Mouse (Mus musculus): ENCODE measurements around the gene Ngp. TPM values are rescaled to one million over a fixed set of nuclear protein-coding genes. Genes with fewer than 3 reads are reported as not detected.

Gene Ngp
- polyA plus RNA-seq, 1 experiment = 0.02 TPM

DNA sequence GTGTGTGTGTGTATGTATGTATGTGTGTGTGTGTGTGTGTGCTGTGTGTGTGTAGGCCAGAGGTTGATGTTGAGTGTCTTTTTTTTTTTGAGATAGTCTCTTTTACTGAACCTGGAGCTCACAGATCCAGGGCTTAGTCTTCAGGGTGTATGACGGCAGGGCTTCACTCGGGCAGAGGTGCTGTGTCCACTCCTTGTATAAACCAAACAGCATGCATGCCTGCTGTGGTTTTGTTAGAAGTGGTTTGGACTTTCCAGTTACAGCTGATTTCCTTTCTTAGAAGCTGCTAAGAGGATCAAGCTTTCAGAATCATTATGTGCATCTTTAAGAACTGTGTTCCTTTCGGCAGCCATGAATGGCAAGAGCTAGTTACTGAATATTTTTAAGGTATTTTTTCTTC, 38.4 kb downstream of the Ngp start:
- Histone ChIP-seq H3K79me2 (ENCODE audit: control insufficient read depth, insufficient read depth) (no peaks in the 10 kb centered on the region), H3K4me3 (ENCODE audit: insufficient read depth, poor library complexity, severe bottlenecking) (no peak overlapping the region), H3ac (ENCODE audit: control insufficient read depth, insufficient read length, low read depth) (no peak overlapping the region), H3K36me3 (ENCODE audit: control insufficient read depth, insufficient read depth) (no peaks in the 10 kb centered on the region), H3K79me3 (ENCODE audit: low read depth) (no peaks in the 10 kb centered on the region), H3K27me3 (ENCODE audit: control insufficient read depth, insufficient read depth, insufficient read length) (no peaks in the 10 kb centered on the region)
- TF ChIP-seq FOSL1 (IDR thresholded peaks at IDR 0.05; ENCODE audit: insufficient read depth, low read length, poor library complexity, severe bottlenecking) = no peak
- TF ChIP-seq MYOD1 (IDR thresholded peaks at IDR 0.05; ENCODE audit: control insufficient read depth, insufficient read length, low read depth) = no peak
- no peak for TF ChIP-seq CEBPB (IDR thresholded peaks at IDR 0.05; ENCODE audit: low read depth)
- TF ChIP-seq MYOG (IDR thresholded peaks at IDR 0.05; ENCODE audit: control insufficient read depth, extremely low read depth, insufficient read length) = no peak
- TF ChIP-seq MAX (IDR thresholded peaks at IDR 0.05) = no peak
- no peak for TF ChIP-seq CTCF (IDR thresholded peaks at IDR 0.05; ENCODE audit: control insufficient read depth, insufficient read depth, insufficient read length)
- TF ChIP-seq USF1 (IDR thresholded peaks at IDR 0.05; ENCODE audit: low read depth) = no peak

DNA sequence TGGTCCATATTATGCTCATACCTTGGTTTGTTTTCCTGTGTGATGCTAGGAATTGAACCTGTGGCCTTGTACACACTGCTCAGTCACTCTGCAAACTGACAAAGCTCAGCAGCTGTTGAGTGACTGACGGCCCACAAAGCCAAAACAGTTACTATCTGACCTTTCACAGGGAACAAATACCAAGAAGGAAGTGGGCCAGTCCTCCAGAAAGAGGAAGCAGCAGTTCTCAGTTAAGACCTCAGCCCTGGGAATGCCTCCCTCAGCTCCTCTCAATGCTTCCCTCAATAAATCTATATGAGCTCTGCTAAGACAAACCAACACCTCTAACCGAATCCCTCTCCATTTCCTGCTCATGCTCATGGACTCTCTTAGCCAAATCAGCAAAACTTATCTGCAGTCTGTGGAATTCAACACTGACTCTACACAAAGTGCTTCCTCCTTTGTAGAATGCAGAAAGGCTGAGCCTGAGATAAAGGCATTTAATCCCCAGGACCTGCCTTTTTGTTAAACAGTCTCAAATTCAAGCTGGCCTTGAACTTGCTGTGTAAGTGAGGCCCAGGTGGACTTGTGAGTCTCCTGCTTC, 39.7 kb downstream of the Ngp start:
- H3K79me3 ChIP-seq (ENCODE audit: low read depth) = no peaks in the 10 kb centered on the region
- no peaks in the 10 kb centered on the region for H3K79me2 ChIP-seq (ENCODE audit: control insufficient read depth, insufficient read depth)
- H3K27me3 ChIP-seq (ENCODE audit: control insufficient read depth, insufficient read depth, insufficient read length) = no peaks in the 10 kb centered on the region
- no peaks in the 10 kb centered on the region for H3K36me3 ChIP-seq (ENCODE audit: control insufficient read depth, insufficient read depth)
- no peak for TF ChIP-seq USF1 (IDR thresholded peaks at IDR 0.05; ENCODE audit: low read depth)
- TF ChIP-seq MAX (IDR thresholded peaks at IDR 0.05) = no peak
- TF ChIP-seq MYOG (IDR thresholded peaks at IDR 0.05; ENCODE audit: control insufficient read depth, extremely low read depth, insufficient read length) = no peak
- TF ChIP-seq CTCF (IDR thresholded peaks at IDR 0.05; ENCODE audit: control insufficient read depth, insufficient read depth, insufficient read length) = no peak
- no peak for TF ChIP-seq MYOD1 (IDR thresholded peaks at IDR 0.05; ENCODE audit: control insufficient read depth, insufficient read length, low read depth)
- TF ChIP-seq CEBPB (IDR thresholded peaks at IDR 0.05; ENCODE audit: low read depth) = no peak
- TF ChIP-seq FOSL1 (IDR thresholded peaks at IDR 0.05; ENCODE audit: insufficient read depth, low read length, poor library complexity, severe bottlenecking) = no peak
- no peak overlapping the region for H3K4me3 ChIP-seq (ENCODE audit: insufficient read depth, poor library complexity, severe bottlenecking)
- no peak overlapping the region for H3ac ChIP-seq (ENCODE audit: control insufficient read depth, insufficient read length, low read depth)

DNA sequence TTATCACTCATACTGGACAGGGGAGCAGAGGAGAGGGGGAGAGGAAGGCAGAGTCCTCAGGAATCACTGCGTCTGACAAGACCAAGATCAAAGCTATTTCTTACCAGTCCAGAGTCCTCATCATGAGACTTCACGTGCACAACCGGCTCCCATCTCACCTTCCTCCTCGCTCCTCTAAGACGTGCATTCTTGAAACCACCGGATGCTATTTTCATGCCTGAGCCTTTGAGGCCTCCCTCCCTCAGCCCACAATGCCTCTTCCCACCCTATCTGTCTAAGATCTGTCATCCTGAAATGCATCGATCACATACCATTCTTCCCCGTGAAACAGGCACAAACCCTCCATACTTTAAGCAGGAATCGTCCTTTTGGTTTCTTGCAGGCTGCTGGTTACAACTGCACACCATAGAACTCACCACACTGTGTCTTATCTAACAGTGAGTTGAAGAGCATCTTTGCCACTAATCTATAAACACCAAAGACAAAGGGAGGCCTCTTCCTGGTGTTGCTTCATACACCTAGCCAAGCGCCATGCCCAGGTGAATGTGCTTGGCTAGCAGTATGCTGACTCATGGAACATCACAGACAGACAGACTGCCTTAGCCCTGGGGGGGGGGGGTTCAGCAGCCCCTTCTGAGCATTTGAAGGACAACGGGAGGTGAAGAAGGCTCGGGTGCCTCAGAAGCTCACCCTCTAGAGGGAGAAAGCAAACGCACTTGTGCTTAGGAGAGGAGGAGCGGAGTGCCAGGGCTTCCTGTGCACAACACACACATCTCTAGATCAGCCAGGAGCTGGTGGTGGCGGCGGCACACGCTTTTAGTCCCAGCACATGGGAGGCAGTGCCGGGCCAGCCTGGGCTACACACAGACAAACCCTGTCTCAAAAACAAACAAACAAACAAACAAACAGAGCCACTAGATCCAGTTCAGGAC, 41.6 kb downstream of the Ngp start:
- H3K4me3 ChIP-seq (ENCODE audit: insufficient read depth, poor library complexity, severe bottlenecking) = no peak overlapping the region
- no peak overlapping the region for H3ac ChIP-seq (ENCODE audit: control insufficient read depth, insufficient read length, low read depth)
- no peaks in the 10 kb centered on the region for H3K36me3 ChIP-seq (ENCODE audit: control insufficient read depth, insufficient read depth)
- H3K79me3 ChIP-seq (ENCODE audit: low read depth) = no peaks in the 10 kb centered on the region
- no peaks in the 10 kb centered on the region for H3K79me2 ChIP-seq (ENCODE audit: control insufficient read depth, insufficient read depth)
- TF ChIP-seq CTCF (IDR thresholded peaks at IDR 0.05; ENCODE audit: control insufficient read depth, insufficient read depth, insufficient read length) = no peak
- TF ChIP-seq USF1 (IDR thresholded peaks at IDR 0.05; ENCODE audit: low read depth) = no peak
- no peak for TF ChIP-seq MYOD1 (IDR thresholded peaks at IDR 0.05; ENCODE audit: control insufficient read depth, insufficient read length, low read depth)
- no peak for TF ChIP-seq MYOG (IDR thresholded peaks at IDR 0.05; ENCODE audit: control insufficient read depth, extremely low read depth, insufficient read length)
- TF ChIP-seq CEBPB (IDR thresholded peaks at IDR 0.05; ENCODE audit: low read depth) = no peak
- no peak for TF ChIP-seq MAX (IDR thresholded peaks at IDR 0.05)
- TF ChIP-seq FOSL1 (IDR thresholded peaks at IDR 0.05; ENCODE audit: insufficient read depth, low read length, poor library complexity, severe bottlenecking) = no peak
- H3K27me3 ChIP-seq (ENCODE audit: control insufficient read depth, insufficient read depth, insufficient read length) = no peaks in the 10 kb centered on the region

DNA sequence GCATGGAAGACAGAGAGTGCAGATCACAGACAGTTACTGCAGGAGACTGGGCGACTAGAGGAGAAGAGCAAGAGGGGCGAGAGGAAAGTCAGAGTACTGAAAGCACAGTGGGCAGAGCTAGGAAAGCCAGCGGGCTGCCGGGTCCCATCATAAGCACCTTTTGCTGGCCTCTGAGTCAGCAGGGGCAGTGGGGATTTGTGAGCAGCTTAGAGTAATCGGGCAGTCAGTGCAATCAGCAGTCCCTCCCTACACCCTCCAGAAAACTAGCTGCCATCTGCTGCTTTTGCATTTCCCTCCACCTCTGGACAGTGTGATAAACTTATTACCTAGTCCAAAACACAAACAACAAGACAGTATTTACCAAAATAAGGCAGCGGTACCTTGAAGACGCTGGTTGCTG, 42.8 kb downstream of the Ngp start:
- H3K27me3 ChIP-seq (ENCODE audit: control insufficient read depth, insufficient read depth, insufficient read length) = no peaks in the 10 kb centered on the region
- TF ChIP-seq MAX (IDR thresholded peaks at IDR 0.05) (no peak), USF1 (IDR thresholded peaks at IDR 0.05; ENCODE audit: low read depth) (no peak), CEBPB (IDR thresholded peaks at IDR 0.05; ENCODE audit: low read depth) (no peak), CTCF (IDR thresholded peaks at IDR 0.05; ENCODE audit: control insufficient read depth, insufficient read depth, insufficient read length) (no peak), MYOD1 (IDR thresholded peaks at IDR 0.05; ENCODE audit: control insufficient read depth, insufficient read length, low read depth) (no peak), FOSL1 (IDR thresholded peaks at IDR 0.05; ENCODE audit: insufficient read depth, low read length, poor library complexity, severe bottlenecking) (no peak)
- no peak overlapping the region for H3ac ChIP-seq (ENCODE audit: control insufficient read depth, insufficient read length, low read depth)
- H3K36me3 ChIP-seq (ENCODE audit: control insufficient read depth, insufficient read depth) = no peaks in the 10 kb centered on the region
- peaks cover 2% of the 10 kb centered on the region for H3K79me3 ChIP-seq (ENCODE audit: low read depth)
- no peak overlapping the region for H3K4me3 ChIP-seq (ENCODE audit: insufficient read depth, poor library complexity, severe bottlenecking)
- H3K79me2 ChIP-seq (ENCODE audit: control insufficient read depth, insufficient read depth) = no peaks in the 10 kb centered on the region

DNA sequence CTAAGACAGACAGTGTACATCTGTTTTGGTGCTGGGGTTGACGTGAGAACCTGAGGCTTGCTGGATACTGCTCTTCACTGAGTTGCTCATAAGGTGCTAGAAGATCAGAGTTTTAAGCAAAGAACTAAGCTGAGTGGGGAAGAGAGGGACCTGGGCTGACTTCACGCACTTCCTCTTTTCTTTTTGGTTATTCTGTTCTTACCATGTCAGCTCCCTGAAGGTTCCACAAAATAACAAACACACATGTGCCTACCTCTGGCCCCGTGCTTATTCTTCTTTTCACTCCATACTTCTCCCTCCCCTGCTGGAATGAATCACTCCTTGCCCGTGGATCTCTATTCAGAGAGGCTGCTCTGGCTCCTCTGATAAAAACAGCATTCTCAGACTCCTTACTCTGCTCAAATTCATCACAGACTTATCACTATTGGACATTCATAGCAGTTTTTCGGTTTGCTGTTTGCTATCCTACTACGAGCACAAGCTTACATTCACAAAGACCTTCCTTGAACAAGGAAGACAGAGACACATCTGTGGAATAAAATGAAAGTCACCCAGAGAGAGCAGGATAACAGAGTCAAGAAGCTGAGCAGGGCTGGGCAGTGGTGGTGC, 44.5 kb downstream of the Ngp start:
- Histone ChIP-seq H3K27me3 (ENCODE audit: control insufficient read depth, insufficient read depth, insufficient read length) (no peaks in the 10 kb centered on the region), H3ac (ENCODE audit: control insufficient read depth, insufficient read length, low read depth) (no peak overlapping the region), H3K36me3 (ENCODE audit: control insufficient read depth, insufficient read depth) (no peaks in the 10 kb centered on the region), H3K79me3 (ENCODE audit: low read depth) (peaks cover 2% of the 10 kb centered on the region), H3K79me2 (ENCODE audit: control insufficient read depth, insufficient read depth) (no peaks in the 10 kb centered on the region), H3K4me3 (ENCODE audit: insufficient read depth, poor library complexity, severe bottlenecking) (no peak overlapping the region)
- no peak for TF ChIP-seq CTCF (IDR thresholded peaks at IDR 0.05; ENCODE audit: control insufficient read depth, insufficient read depth, insufficient read length)
- TF ChIP-seq CEBPB (IDR thresholded peaks at IDR 0.05; ENCODE audit: low read depth) = no peak
- TF ChIP-seq MYOG (IDR thresholded peaks at IDR 0.05; ENCODE audit: control insufficient read depth, extremely low read depth, insufficient read length) = no peak
- no peak for TF ChIP-seq MAX (IDR thresholded peaks at IDR 0.05)
- no peak for TF ChIP-seq MYOD1 (IDR thresholded peaks at IDR 0.05; ENCODE audit: control insufficient read depth, insufficient read length, low read depth)
- TF ChIP-seq USF1 (IDR thresholded peaks at IDR 0.05; ENCODE audit: low read depth) = no peak
